ENCODE assay signal across 8 mouse cellular contexts in the genomic region with DNA sequence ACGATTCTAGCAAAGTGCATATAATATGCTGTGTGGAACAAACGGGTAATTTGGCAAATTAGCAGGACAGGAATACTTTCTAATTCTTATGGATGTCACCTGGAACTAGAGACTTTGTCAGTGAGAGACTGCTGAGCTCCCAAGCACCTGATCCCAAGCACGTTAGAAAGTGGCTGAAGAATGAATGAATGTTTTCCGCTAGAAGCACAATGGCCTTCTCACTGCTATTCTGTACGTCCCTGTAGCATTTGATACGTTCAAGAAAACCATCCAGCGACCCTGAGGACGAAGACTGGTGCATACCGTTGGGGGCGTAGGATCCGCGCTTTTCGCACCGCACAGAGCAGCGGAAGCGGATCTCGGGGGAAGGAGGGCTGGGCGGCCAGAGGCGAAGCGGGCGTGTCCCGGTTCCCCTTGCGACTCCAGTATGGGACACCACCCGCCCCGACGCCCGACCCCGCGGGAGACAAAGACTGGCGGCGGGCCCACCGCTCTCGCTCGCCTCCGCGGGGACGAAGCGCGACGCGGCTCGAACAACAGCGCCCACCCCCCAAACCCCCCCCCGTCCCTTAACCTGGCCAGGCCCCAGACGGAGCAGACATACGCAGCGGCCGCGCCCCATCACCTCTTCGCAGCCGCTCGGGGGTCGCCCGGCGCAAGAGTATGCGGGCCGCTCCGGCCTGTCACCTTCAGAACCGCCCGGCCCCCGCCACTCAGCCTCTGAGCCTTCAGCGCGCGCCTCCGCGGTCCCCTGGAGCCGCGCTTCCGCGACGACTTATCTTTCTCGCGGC. TPM values are rescaled to one million over a fixed set of nuclear protein-coding genes. Genes with fewer than 3 reads are reported as not detected.
DNase-seq lines count a peak whose midpoint lies in the region; ATAC-seq lines count a peak whose summit lies in the region.

No protein-coding gene starts in this region.

- WGBS in embryonic facial prominence, embryonic 14.5 days = 2% methylated on average over 20 of the region's 73 CpGs
- under 1% methylated on average over 73 of the region's 73 CpGs for WGBS in heart, embryonic 14.5 days

- no peaks in the 10 kb centered on the region for H3K36me3 ChIP-seq in embryonic facial prominence, embryonic 14.5 days (ENCODE audit: control insufficient read depth, insufficient read depth, low read length)
- 0 out of 2 replicates have a peak, but pooled peaks cover 5% of the 10 kb centered on the region for H3K36me3 ChIP-seq in heart, embryonic 14.5 days (ENCODE audit: control insufficient read depth, insufficient read depth, low read length)

- H3K27me3 ChIP-seq in embryonic facial prominence, embryonic 14.5 days (replicated peaks; ENCODE audit: control insufficient read depth, insufficient read depth, low read length) = no peaks in the 10 kb centered on the region
- H3K27me3 ChIP-seq in heart, embryonic 14.5 days (ENCODE audit: control insufficient read depth, insufficient read depth, low read length) = no peaks in the 10 kb centered on the region

- peak overlapping the region; percentile 85 for H3K4me2 ChIP-seq in embryonic facial prominence, embryonic 14.5 days (ENCODE audit: low read depth, low read length)
- H3K4me2 ChIP-seq in heart, embryonic 14.5 days (ENCODE audit: low read length) = peak overlapping the region; percentile 85

- ATAC-seq in embryonic facial prominence, embryonic 14.5 days (ENCODE audit: low read depth) = peak; percentile 51
- ATAC-seq in heart, embryonic 14.5 days (ENCODE audit: insufficient number of reproducible peaks, insufficient read depth, low FRiP score, low read depth) = peak; percentile 36

- peak; percentile 63 for DNase-seq in CD4-positive helper T cell, adult 2 months (ENCODE audit: low read depth, low spot score)
- DNase-seq in adrenal gland, adult 2 months = peak; percentile 50
- DNase-seq in embryonic facial prominence, embryonic 14.5 days (ENCODE audit: low spot score) = peak; percentile 40
- peak; percentile 37 to 61 for DNase-seq in kidney, postnatal 25 days
- DNase-seq in lung, postnatal 14 days = peak; percentile 46
- DNase-seq in retina, postnatal 7 days (ENCODE audit: low read depth, low spot score) = peak; percentile 16
- DNase-seq in urinary bladder, postnatal 25 days (ENCODE audit: low spot score) = peak; percentile 36

- peak overlapping the region; percentile 79 for H3K27ac ChIP-seq in embryonic facial prominence, embryonic 14.5 days (replicated peaks; ENCODE audit: low read depth, low read length)
- H3K27ac ChIP-seq in heart, embryonic 14.5 days (replicated peaks in 1 of 2; ENCODE audit: control insufficient read depth in 1 of 2, insufficient read depth in 1 of 2, low read depth in 2 of 2, low read length in 2 of 2) = peak overlapping the region; percentile 46 to 86; a peak in 3 of 4 replicates

- peak overlapping the region; percentile 79 for H3K4me3 ChIP-seq in embryonic facial prominence, embryonic 14.5 days (ENCODE audit: low read depth, low read length)
- H3K4me3 ChIP-seq in heart, embryonic 14.5 days (ENCODE audit: control insufficient read depth in 1 of 2, insufficient read depth in 1 of 2, low read depth in 1 of 2, low read length in 2 of 2) = peak overlapping the region; percentile 59 to 82

- H3K9ac ChIP-seq in embryonic facial prominence, embryonic 14.5 days (ENCODE audit: low read depth, low read length) = peak overlapping the region; percentile 89
- peak overlapping the region; percentile 92 for H3K9ac ChIP-seq in heart, embryonic 14.5 days (ENCODE audit: low read length)

- peaks cover 21% of the 10 kb centered on the region for H3K4me1 ChIP-seq in embryonic facial prominence, embryonic 14.5 days (ENCODE audit: control insufficient read depth, insufficient read depth, low read length)
- H3K4me1 ChIP-seq in heart, embryonic 14.5 days (ENCODE audit: control insufficient read depth in 2 of 2, insufficient read depth in 2 of 2, low read length in 2 of 2) = peaks cover 33 to 51% of the 10 kb centered on the region in 2 experiments

- H3K9me3 ChIP-seq in embryonic facial prominence, embryonic 14.5 days (ENCODE audit: control insufficient read depth, low read length) = no peaks in the 10 kb centered on the region
- no peaks in the 10 kb centered on the region for H3K9me3 ChIP-seq in heart, embryonic 14.5 days (ENCODE audit: control insufficient read depth, low read length)

RNA-seq across cellular contexts. Expression of gene Eps15l1, which starts 0.5 kb away (rescaled TPM):
- 10 to 100 TPM; 38.2 to 59.8 TPM for total RNA-seq in adrenal gland, adult 2 months (2021)
- 23.0 and 25.2 TPM in 2 replicates for polyA plus RNA-seq in adrenal gland, adult 2 months (2012; rRNA removed)
- 50.2 and 56.4 TPM in 2 replicates for polyA plus RNA-seq in embryonic facial prominence, embryonic 14.5 days (2014; fragmentation: Nextera tagmentation; extraction: Ambion mirVana)
- polyA plus RNA-seq in heart, embryonic 14.5 days (2014; fragmentation: Nextera tagmentation; extraction: Ambion mirVana) = 39.4 and 44.1 TPM in 2 replicates

RNA-seq across cellular contexts. Expression of gene Calr3, which starts 22.9 kb away (rescaled TPM):
- total RNA-seq in adrenal gland, adult 2 months (2021) = 1 to 10 TPM; 3.9 TPM
- 0.17 and 0.41 TPM in 2 replicates for polyA plus RNA-seq in adrenal gland, adult 2 months (2012; rRNA removed)
- polyA plus RNA-seq in embryonic facial prominence, embryonic 14.5 days (2014; fragmentation: Nextera tagmentation; extraction: Ambion mirVana) = 1.7 and 2.2 TPM in 2 replicates
- 1.6 TPM in 2 replicates for polyA plus RNA-seq in heart, embryonic 14.5 days (2014; fragmentation: Nextera tagmentation; extraction: Ambion mirVana)

RNA-seq across cellular contexts. Expression of gene 1700030K09Rik, which starts 22.9 kb away (rescaled TPM):
- total RNA-seq in adrenal gland, adult 2 months (2021) = 1 to 10 TPM; 9.6 to 10.0 TPM
- polyA plus RNA-seq in adrenal gland, adult 2 months (2012; rRNA removed) = 5.9 and 6.1 TPM in 2 replicates
- polyA plus RNA-seq in embryonic facial prominence, embryonic 14.5 days (2014; fragmentation: Nextera tagmentation; extraction: Ambion mirVana) = 12.3 and 13.4 TPM in 2 replicates
- 8.1 and 9.4 TPM in 2 replicates for polyA plus RNA-seq in heart, embryonic 14.5 days (2014; fragmentation: Nextera tagmentation; extraction: Ambion mirVana)

RNA-seq across cellular contexts. Expression of gene Cherp, which starts 54.3 kb away (rescaled TPM):
- total RNA-seq in adrenal gland, adult 2 months (2021) = 10 to 100 TPM; 66.3 to 71.0 TPM
- 63.8 and 77.3 TPM in 2 replicates for polyA plus RNA-seq in adrenal gland, adult 2 months (2012; rRNA removed)
- 57.4 and 57.9 TPM in 2 replicates for polyA plus RNA-seq in embryonic facial prominence, embryonic 14.5 days (2014; fragmentation: Nextera tagmentation; extraction: Ambion mirVana)
- 30.9 and 34.7 TPM in 2 replicates for polyA plus RNA-seq in heart, embryonic 14.5 days (2014; fragmentation: Nextera tagmentation; extraction: Ambion mirVana)

Comparison
In these comparisons a context has a peak if more than half of its experiments do, and no peak if none do; other contexts are left out.
1. Peak in every context shown above with its lines: DNase-seq, ATAC-seq, H3K4me3 ChIP-seq and H3K27ac ChIP-seq.